Mouse (Mus musculus) CH12.LX (cell line): ENCODE measurements at regions not wholly inside any gene's neighbourhood (a gene's known extent, or its start where the extent isn't known, plus 50 kb on each side); places are given as distances from the start of the nearest gene placed in this dataset.

Experiments
- CTCF ChIP-seq, 2 experiments: IDR thresholded peaks in 1 of 2; conservative IDR thresholded peaks in 1 of 2; 2 replicates each; pipeline ENCODE4 v1.5.1; 2011 to 2012; ENCODE audit warnings: low read depth in 2 of 2, low read length in 2 of 2, improper control_type of control experiment in 1 of 2, inconsistent platforms in 1 of 2, mild to moderate bottlenecking in 1 of 2, moderate library complexity in 1 of 2
- EP300 ChIP-seq: IDR thresholded peaks from 2 replicates; pipeline ENCODE4 v1.6.1; 2011; ENCODE audit warnings: low read length, improper control_type of control experiment
- HCFC1 ChIP-seq: IDR thresholded peaks from 2 replicates; pipeline ENCODE4 v1.6.1; 2012; ENCODE audit warnings: low read depth, mild to moderate bottlenecking, inconsistent platforms, low read length, improper control_type of control experiment
- SMC3 ChIP-seq: IDR thresholded peaks from 2 replicates; pipeline ENCODE4 v1.6.1; 2011; ENCODE audit warnings: low read depth, low read length, improper control_type of control experiment
- UBTF ChIP-seq: IDR thresholded peaks from 2 replicates; pipeline ENCODE4 v1.6.1; 2012; ENCODE audit warnings: low read depth, mild to moderate bottlenecking, inconsistent platforms, low read length, improper control_type of control experiment, moderate library complexity
- USF1 ChIP-seq: IDR thresholded peaks from 2 replicates; pipeline ENCODE4 v1.6.1; 2014; ENCODE audit warnings: low read depth, mild to moderate bottlenecking, inconsistent platforms, low read length, improper control_type of control experiment
- ZNF384 ChIP-seq: IDR thresholded peaks from 2 replicates; pipeline ENCODE4 v1.6.1; 2012; ENCODE audit warnings: low read depth, low read length, improper control_type of control experiment, inconsistent platforms

DNA sequence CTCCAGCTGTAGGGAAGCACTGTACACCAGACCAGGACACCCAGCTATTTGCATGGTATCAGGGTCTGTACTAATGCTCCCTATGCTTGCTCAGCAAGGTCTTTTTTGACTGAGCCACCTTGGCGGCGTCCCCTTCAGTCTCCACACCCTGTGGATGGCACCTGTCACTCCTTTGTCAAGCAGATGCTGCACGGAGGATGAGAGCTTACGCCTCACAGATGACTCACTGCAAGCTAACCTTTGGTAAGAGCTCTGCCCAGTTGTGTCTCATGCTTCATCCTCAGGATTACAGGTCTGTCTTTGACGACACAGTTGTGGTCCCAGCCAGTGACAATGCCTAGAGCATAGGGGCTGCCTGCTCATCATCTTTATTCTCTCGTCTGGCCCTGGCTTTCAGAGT is 124.4 kb downstream of the Zfp706 start:
- TF ChIP-seq CTCF (conservative IDR thresholded peaks at IDR 0.05 in 1 of 2, IDR thresholded peaks at IDR 0.05 in 1 of 2; ENCODE audit: low read depth in 2 of 2, low read length in 2 of 2) (no peak), USF1 (no peak), UBTF (no peak), ZNF384 (no peak), EP300 (no peak), HCFC1 (no peak), SMC3 (no peak)
